Mouse (Mus musculus) cerebellum, postnatal 14 days (tissue): ENCODE results near the gene Jak1.
"Not testable (repeated sequence)": the region's sequence is repeated elsewhere in the genome, so short reads cannot be mapped to it uniquely, and the experiment has no call there.

Experiments
- DNase-seq, 2 experiments: peaks; one replicate each; pipeline ENCODE4 v3.0.0; 2021; ENCODE audit warnings: mixed read lengths in 2 of 2

Gene Jak1

GRCm38 (mm10) chr4:101275881-101276280, 10.8 kb upstream of the Jak1 start:
- DNase-seq: no peak

- no peak for DNase-seq
These were observed 5.7 kb upstream of the Jak1 start for GRCm38 (mm10) chr4:101270734-101271133.

GRCm38 (mm10) chr4:101268506-101268905, 3.4 kb upstream of the Jak1 start:
- DNase-seq: not testable (repeated sequence)

GRCm38 (mm10) chr4:101265523-101265922, 441 bp upstream of the Jak1 start:
- DNase-seq: no peak

GRCm38 (mm10) chr4:101263968-101264740, 928 bp downstream of the Jak1 start:
- peak in 1 of 2 experiments; percentile 34 for DNase-seq

DNA sequence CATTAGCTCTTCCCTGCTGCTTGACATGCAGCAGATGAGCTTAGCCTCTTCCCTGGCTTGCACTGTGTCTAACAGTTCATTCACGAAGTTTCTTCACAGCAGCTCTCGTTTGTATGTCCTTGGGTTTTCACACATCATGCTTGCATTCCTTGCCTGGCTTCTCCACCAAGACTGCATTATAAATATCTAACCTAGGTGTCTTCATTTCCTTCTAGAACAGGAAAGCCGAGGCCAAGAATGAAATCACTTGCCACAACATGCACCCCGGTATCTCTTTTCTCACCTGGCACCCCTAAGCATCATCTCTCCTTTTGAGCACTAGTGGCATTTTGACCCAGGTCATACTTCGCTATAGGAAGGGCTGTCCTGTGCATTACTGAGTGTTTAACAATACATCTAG, 3.5 kb downstream of the Jak1 start:
- no peak for DNase-seq

GRCm38 (mm10) chr4:101260744-101261291, 4.3 kb downstream of the Jak1 start:
- DNase-seq: no peak

DNA sequence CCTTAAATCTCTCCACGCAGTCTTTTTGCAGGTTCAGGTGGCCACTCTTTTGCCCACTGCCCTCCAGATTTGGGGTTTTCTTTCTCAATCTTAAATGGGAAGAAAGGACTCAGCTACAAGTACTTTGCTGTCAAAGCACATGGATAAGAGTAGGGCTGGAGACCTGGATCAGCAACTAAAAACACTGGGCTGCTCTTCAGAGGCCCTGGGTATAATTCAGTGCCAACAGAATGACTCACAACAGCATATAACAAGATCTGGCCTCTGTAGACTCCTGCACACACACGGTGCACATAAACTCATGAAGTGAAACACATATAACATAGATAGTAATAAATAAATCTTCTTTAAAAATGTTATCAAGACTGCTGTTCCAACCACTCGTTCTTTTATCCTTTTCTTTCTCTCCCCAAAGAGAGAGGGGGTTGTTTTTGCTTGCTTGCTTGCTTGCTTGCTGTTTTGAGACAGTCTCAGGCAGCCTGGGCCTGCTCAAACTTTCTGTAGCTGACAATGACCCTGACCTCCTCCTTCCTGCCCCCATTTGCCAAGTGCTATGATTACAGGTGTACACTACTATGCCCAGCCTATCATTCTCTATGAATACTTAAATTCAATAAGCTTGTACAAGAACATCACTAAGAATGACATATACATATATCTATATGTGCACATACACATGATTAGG, 8.4 kb downstream of the Jak1 start:
- DNase-seq: no peak

- DNase-seq: no peak
These were observed 10.3 kb downstream of the Jak1 start for GRCm38 (mm10) chr4:101254606-101255349.

GRCm38 (mm10) chr4:101254015-101254414, 11.1 kb downstream of the Jak1 start:
- no peak for DNase-seq

DNA sequence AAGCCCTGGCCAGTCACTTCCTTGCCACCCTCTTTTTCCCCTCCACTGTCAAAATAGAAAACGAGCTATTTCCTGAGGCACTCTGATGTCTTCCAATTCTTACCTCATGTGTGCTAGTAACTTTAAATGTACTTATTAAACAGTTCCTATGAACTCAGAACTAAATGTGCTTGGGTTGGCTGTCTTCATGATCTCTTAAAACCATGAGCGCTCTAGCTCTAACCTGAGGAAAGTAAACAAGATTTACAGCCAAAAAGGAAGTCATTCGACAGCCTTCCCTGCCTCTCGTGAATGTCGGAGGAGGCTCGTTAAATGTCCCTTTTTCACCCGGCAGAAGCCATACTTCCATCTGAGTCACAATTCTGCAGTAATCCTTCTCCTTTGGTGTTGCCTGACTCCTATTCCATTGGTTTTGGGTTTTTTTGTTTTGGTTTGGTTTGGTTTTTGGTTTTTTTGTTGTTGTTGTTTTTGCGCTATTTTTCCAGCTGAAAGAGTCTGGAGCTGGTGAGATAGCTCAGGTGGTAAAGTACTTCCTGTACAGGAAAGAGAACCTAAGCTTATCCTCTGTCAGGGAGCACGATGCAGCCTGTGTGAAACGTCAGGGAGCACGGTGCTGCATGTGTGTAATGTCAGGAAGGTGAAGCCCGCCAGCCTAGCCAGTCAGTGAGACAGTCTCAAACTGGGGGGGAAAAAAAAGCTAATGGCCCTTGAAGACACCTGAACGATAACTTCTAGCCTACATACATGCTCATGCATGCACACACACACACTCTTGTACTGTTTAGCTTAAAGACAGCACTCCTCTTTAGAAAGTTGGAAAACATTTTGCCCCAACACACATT, 12.1 kb downstream of the Jak1 start:
- no peak for DNase-seq

- no peak for DNase-seq
These were observed 13.1 kb downstream of the Jak1 start for GRCm38 (mm10) chr4:101252016-101252415.

GRCm38 (mm10) chr4:101249977-101250743, 14.9 kb downstream of the Jak1 start:
- no peak for DNase-seq

GRCm38 (mm10) chr4:101247355-101247754, 17.7 kb downstream of the Jak1 start:
- DNase-seq: no peak

DNA sequence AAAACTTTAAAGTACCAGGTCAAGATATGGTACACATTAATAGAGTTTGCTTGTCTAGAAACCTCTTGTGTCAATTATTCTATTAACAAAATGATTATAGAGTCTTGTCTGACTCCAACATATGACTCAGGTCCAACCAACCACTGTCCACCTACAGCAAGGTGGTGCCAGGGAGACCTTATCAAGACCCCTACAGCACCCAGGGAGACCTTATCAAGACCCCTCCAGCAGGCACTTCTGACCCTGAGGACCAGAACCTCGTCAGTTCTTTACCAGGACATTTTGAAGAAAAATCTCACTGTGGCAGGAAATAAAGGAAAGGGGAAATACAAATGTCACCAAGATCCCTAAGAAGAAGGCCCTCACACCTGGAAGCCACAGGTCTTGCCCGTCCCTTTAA, 18.5 kb downstream of the Jak1 start:
- DNase-seq: no peak

GRCm38 (mm10) chr4:101244257-101245011, 20.6 kb downstream of the Jak1 start:
- DNase-seq: peak in 1 of 2 experiments; percentile 38

DNA sequence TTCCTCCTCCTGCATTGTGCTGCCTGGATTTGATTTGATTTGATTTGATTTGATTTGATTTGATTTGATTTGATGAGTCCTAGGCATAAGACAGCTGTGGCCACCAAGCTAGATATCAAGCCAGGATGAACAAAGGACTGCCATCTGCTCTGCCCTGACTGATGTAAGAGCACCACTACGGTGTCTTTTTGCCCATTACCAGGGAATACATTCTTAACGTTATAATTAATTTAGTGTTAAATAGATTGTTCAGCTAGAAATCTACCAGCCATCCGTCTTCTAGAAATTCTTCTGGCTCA, 24.3 kb downstream of the Jak1 start:
- no peak for DNase-seq

DNA sequence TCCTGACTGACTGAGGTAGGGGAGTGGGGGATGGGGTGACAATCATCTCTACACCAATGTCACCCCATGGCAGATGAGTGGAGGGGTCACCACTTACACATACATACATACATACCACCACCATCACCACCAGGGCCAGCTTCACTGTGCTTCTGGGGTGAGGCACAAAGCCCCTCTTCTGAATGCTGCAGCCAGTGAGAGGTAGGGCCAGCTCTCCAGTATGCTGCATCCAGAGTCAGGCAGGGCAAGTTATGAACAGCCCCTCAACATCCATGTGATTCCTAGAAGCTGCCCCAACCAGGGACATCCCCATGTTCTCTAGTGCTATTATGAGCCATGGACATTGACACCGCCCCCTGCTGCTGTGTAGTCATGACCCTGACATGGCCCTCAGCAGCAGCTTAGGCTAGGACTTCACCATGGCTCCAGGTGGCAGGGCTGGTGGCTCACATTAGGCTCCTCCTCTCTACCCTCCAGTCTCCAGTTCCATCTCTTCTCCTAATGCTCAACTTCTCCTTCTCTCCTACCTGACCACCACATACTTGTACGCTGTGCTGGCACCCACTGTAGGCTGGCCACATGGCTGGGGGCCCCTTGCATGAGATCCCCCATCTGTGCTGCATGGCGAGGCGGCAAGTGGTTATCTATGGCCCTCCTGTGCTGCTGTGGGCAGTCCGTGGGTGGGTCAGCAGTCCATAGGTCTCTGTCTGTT, 24.8 kb downstream of the Jak1 start:
- DNase-seq: no peak

DNA sequence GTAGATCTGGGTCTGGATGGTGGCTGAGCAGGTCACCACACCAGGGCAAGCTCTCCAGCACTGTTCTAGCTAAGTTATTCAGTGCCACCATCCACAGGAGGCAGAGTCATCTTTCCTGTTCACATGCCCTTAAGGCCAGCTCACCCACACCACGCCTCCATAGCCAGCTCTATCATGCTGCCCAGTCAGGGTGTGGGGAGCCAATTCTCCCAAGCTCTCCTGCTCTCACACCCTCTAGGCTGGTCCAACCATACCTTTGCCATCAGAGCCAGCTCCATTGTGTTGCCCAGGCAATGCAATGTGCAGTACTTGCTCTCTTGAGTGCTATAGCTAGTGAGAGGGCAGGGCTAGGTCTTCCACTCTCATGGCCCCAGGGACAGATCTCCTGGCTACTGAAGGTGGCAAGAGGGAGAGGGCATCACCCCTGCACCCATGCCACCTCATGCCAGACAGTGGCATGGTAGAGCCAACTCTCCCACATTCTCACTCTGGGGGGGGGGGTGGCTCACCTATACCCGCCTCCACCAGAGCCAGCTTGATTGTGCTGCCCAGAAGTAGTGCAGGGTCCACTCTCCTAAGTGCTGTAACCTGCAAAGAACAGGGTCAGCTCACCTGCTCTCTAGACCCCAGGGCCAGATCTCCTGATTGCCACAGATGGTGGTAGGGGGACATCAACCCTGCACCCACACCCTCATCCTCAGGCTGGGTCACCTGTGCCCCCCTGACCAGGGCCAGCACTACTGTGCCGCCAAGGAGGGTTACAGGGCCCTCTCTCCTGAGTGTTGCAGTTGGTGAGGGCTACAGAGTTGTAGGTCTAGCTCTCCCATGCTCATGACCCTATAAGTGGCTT, 25.5 kb downstream of the Jak1 start:
- no peak for DNase-seq
